Mouse (Mus musculus): ENCODE data around the gene Clec3a. TPM values are rescaled to one million over a fixed set of nuclear protein-coding genes. Genes with fewer than 3 reads are reported as not detected.

The Clec3a gene
- polyA plus RNA-seq, 1 experiment: not detected

GRCm38 (mm10) chr8:114469208-114469590 is 51.3 kb downstream of the Clec3a start:
- no peak for TF ChIP-seq MYOD1 (IDR thresholded peaks at IDR 0.05; ENCODE audit: control insufficient read depth in 1 of 3, insufficient read length in 2 of 3, low read depth in 2 of 3)
- TF ChIP-seq TCF3 (IDR thresholded peaks at IDR 0.05; ENCODE audit: insufficient read length, low read depth): no peak
- TF ChIP-seq MYOG (IDR thresholded peaks at IDR 0.05; ENCODE audit: control insufficient read depth in 1 of 3, insufficient read depth in 1 of 3, insufficient read length in 2 of 3, low read depth in 2 of 3): no peak
- TF ChIP-seq USF1 (IDR thresholded peaks at IDR 0.05; ENCODE audit: low read depth): no peak
- TF ChIP-seq SRF (IDR thresholded peaks at IDR 0.05; ENCODE audit: control insufficient read depth, insufficient read length, low read depth): no peak
- TF ChIP-seq REST (IDR thresholded peaks at IDR 0.05; ENCODE audit: insufficient read depth, insufficient read length): no peak
- no peak for TF ChIP-seq MAX (IDR thresholded peaks at IDR 0.05; ENCODE audit: low read depth)
- H3K27me3 ChIP-seq (ENCODE audit: control insufficient read depth, insufficient read depth, insufficient read length): no peaks in the 10 kb centered on the region
- no peak overlapping the region for H3ac ChIP-seq (ENCODE audit: control insufficient read depth, insufficient read length)
- H3K79me2 ChIP-seq (ENCODE audit: control insufficient read depth, insufficient read depth): no peaks in the 10 kb centered on the region
- H3K4me3 ChIP-seq: no peak overlapping the region
- no peak overlapping the region for H3K4me2 ChIP-seq (ENCODE audit: low read depth)
- no peaks in the 10 kb centered on the region for H3K36me3 ChIP-seq (ENCODE audit: control insufficient read depth, insufficient read depth)

DNA sequence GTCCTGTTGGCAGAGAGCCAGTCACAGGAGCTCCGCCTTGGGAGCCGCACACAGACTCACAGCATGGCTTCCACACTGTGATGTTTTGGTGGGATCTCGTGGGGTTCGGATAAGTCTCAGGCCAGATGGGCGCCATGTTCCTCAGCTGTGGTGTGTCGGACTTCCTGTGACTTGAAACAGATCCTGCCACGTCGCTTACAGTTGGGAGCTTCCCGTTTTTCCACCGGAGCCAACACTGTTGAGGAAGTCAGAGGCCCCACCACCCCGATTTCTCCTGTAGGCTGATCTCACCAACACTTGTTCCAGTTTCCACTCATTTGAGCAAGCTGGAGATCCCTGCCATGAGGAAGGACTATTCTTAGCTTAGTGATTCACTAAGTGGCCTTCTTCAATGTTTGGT is 55.7 kb downstream of the Clec3a start:
- TF ChIP-seq POLR2AphosphoS2 (IDR thresholded peaks at IDR 0.05; ENCODE audit: insufficient read length, low read depth) (no peak), SRF (IDR thresholded peaks at IDR 0.05; ENCODE audit: control insufficient read depth, insufficient read length, low read depth) (no peak)
- H3ac ChIP-seq (ENCODE audit: control insufficient read depth, insufficient read length): no peak overlapping the region

More for the DNA sequence above, 55.7 kb downstream of the Clec3a start:
- no peaks in the 10 kb centered on the region for H3K36me3 ChIP-seq (ENCODE audit: control insufficient read depth, insufficient read depth)
- no peak overlapping the region for H3K4me3 ChIP-seq
- H3K4me2 ChIP-seq (ENCODE audit: low read depth): no peak overlapping the region
- no peaks in the 10 kb centered on the region for H3K79me2 ChIP-seq (ENCODE audit: control insufficient read depth, insufficient read depth)
- H3K27me3 ChIP-seq (ENCODE audit: control insufficient read depth, insufficient read depth, insufficient read length): no peaks in the 10 kb centered on the region

Other genes with a start within 250 kb of the Clec3a start
- 0.01 TPM for gene Vat1l, start 212.5 kb upstream of the Clec3a start, polyA plus RNA-seq (2012; fragmentation: generic; extraction: Trizol)
- 8.6 TPM for gene Wwox, start 21.6 kb downstream of the Clec3a start, polyA plus RNA-seq (2012; fragmentation: generic; extraction: Trizol)

All from myocyte (in vitro differentiated cells).